Mouse (Mus musculus): Measurements from ENCODE around the gene Tap1. TPM values are rescaled to one million over a fixed set of nuclear protein-coding genes. Genes with fewer than 3 reads are reported as not detected.

Gene Tap1
- total and polyA plus RNA-seq, 3 experiments, result 30.7 to 46.6 TPM; not detected in 1

GRCm38 (mm10) chr17:34202760-34203442 lies 15.5 kb downstream of the Tap1 start:
- peaks cover 26% of the 10 kb centered on the region for H3K79me2 ChIP-seq (ENCODE audit: control insufficient read depth, insufficient read depth, low read length, poor library complexity)
- H3K9ac ChIP-seq (ENCODE audit: control insufficient read depth, low read depth, low read length, poor library complexity, severe bottlenecking), result no peak overlapping the region
- peaks cover 0 to 12% of the 10 kb centered on the region in 2 experiments; a peak in 2 of 4 replicates for H3K36me3 ChIP-seq (ENCODE audit: control insufficient read depth in 1 of 2, insufficient read depth in 2 of 2, low read length in 2 of 2)
- DNase-seq (ENCODE audit: low read depth, low spot score), result no peak
- H3K9me3 ChIP-seq (replicated peaks; ENCODE audit: insufficient read depth, low read length), result no peaks in the 10 kb centered on the region
- H3K4me1 ChIP-seq (ENCODE audit: control insufficient read depth in 1 of 2, insufficient read depth in 2 of 2, low read length in 2 of 2), result peaks cover 7 to 21% of the 10 kb centered on the region in 2 experiments
- no peaks in the 10 kb centered on the region for H3K27me3 ChIP-seq (ENCODE audit: control insufficient read depth in 1 of 2, insufficient read depth in 2 of 2, low read length in 2 of 2)
- TF ChIP-seq MEF2A (IDR thresholded peaks at IDR 0.05; ENCODE audit: extremely low read depth, insufficient replicate concordance, low read depth, low read length, poor library complexity, severe bottlenecking) (no peak), UBTF (IDR thresholded peaks at IDR 0.05; ENCODE audit: borderline replicate concordance, insufficient read depth, low read depth, low read length) (no peak), E2F4 (IDR thresholded peaks at IDR 0.05; ENCODE audit: borderline replicate concordance, low read depth, low read length) (no peak), CHD2 (IDR thresholded peaks at IDR 0.05; ENCODE audit: low read length) (no peak), SIN3A (IDR thresholded peaks at IDR 0.05; ENCODE audit: low read length) (no peak), CHD1 (IDR thresholded peaks at IDR 0.05; ENCODE audit: low read depth, low read length) (no peak), MYB (IDR thresholded peaks at IDR 0.05; ENCODE audit: low read depth, low read length) (no peak), TCF12 (IDR thresholded peaks at IDR 0.05; ENCODE audit: low read depth, low read length) (no peak), ETS1 (IDR thresholded peaks at IDR 0.05; ENCODE audit: low read depth, low read length) (no peak), POLR2AphosphoS5 (IDR thresholded peaks at IDR 0.05; ENCODE audit: borderline replicate concordance, low read depth, low read length) (no peak), USF2 (IDR thresholded peaks at IDR 0.05; ENCODE audit: borderline replicate concordance in 1 of 2, insufficient read depth in 1 of 2, low read depth in 1 of 2, low read length in 2 of 2) (no peak), NRF1 (IDR thresholded peaks at IDR 0.05; ENCODE audit: insufficient read depth, low read depth, low read length, poor library complexity, severe bottlenecking) (no peak), ELF1 (IDR thresholded peaks at IDR 0.05; ENCODE audit: low read depth, low read length) (no peak), MAZ (IDR thresholded peaks at IDR 0.05; ENCODE audit: low read depth, low read length) (no peak), JUND (IDR thresholded peaks at IDR 0.05; ENCODE audit: low read depth, low read length) (no peak), ZKSCAN1 (IDR thresholded peaks at IDR 0.05; ENCODE audit: low read depth, low read length) (no peak)
- H3K27ac ChIP-seq (ENCODE audit: control insufficient read depth, low read depth, low read length), result no peak overlapping the region
- no peak overlapping the region for H3K4me3 ChIP-seq (ENCODE audit: control insufficient read depth in 1 of 2, insufficient read depth in 1 of 2, low read depth in 2 of 2, low read length in 2 of 2)

DNA sequence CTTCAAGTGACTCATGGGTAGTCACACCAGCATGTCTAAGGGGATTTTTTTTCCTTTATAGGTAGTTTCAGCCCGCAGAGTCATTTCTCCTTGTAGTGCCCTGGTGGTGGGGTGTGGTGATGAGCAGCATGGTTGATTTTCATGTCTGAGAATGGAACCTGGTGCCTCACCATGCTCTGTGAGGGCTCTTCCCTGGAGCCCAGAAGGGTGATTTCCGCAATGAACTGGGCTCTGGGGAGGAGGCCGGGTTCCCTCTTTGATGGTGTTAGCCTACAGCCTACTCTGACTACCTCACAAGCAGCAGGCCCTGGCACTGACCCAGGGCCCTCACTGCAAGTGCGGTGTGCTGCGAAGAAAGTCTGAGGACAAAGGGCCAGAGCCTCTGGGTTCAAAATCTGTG lies 16.1 kb downstream of the Tap1 start, which contains the start of gene Tap2:
Gene Tap2 (plus strand): TSS at position 84 of the 400 bp plus-strand sequence.
- H3K9ac ChIP-seq (ENCODE audit: control insufficient read depth, low read depth, low read length, poor library complexity, severe bottlenecking), result peak within 1 kb of the TSS; percentile 96

More for the DNA sequence above, 16.1 kb downstream of the Tap1 start, which contains the start of gene Tap2:
- DNase-seq (ENCODE audit: low read depth, low spot score), result peak; percentile 62
- Histone ChIP-seq H3K79me2 (ENCODE audit: control insufficient read depth, insufficient read depth, low read length, poor library complexity) (peaks cover 21% of the 10 kb centered on the region), H3K36me3 (ENCODE audit: control insufficient read depth in 1 of 2, insufficient read depth in 2 of 2, low read length in 2 of 2) (peaks cover 0 to 12% of the 10 kb centered on the region in 2 experiments; a peak in 2 of 4 replicates), H3K27ac (ENCODE audit: control insufficient read depth, low read depth, low read length) (peak within 1 kb of the TSS; percentile 67), H3K4me3 (ENCODE audit: control insufficient read depth in 1 of 2, insufficient read depth in 1 of 2, low read depth in 2 of 2, low read length in 2 of 2) (peak within 1 kb of the TSS; percentile 65 to 97), H3K9me3 (replicated peaks; ENCODE audit: insufficient read depth, low read length) (no peaks in the 10 kb centered on the region), H3K27me3 (ENCODE audit: control insufficient read depth in 1 of 2, insufficient read depth in 2 of 2, low read length in 2 of 2) (no peaks in the 10 kb centered on the region), H3K4me1 (ENCODE audit: control insufficient read depth in 1 of 2, insufficient read depth in 2 of 2, low read length in 2 of 2) (peaks cover 7 to 21% of the 10 kb centered on the region in 2 experiments)
- TF ChIP-seq POLR2AphosphoS5 (IDR thresholded peaks at IDR 0.05; ENCODE audit: borderline replicate concordance, low read depth, low read length), result no peak
- TF ChIP-seq SIN3A (IDR thresholded peaks at IDR 0.05; ENCODE audit: low read length), result no peak
- no peak for TF ChIP-seq BHLHE40 (IDR thresholded peaks at IDR 0.05; ENCODE audit: borderline replicate concordance, low read depth, low read length)
- no peak for TF ChIP-seq MYB (IDR thresholded peaks at IDR 0.05; ENCODE audit: low read depth, low read length)
- TF ChIP-seq ZKSCAN1 (IDR thresholded peaks at IDR 0.05; ENCODE audit: low read depth, low read length), result no peak
- TF ChIP-seq HCFC1 (IDR thresholded peaks at IDR 0.05; ENCODE audit: low read depth, low read length), result no peak
- TF ChIP-seq ZC3H11A (IDR thresholded peaks at IDR 0.05; ENCODE audit: low read depth, low read length), result no peak
- TF ChIP-seq RCOR1 (IDR thresholded peaks at IDR 0.05; ENCODE audit: low read depth, low read length), result no peak
- TF ChIP-seq TAL1 (IDR thresholded peaks at IDR 0.05; ENCODE audit: low read length), result no peak
- no peak for TF ChIP-seq USF1 (IDR thresholded peaks at IDR 0.05; ENCODE audit: low read depth, low read length)
- TF ChIP-seq MAFK (IDR thresholded peaks at IDR 0.05; ENCODE audit: borderline replicate concordance, low read depth, low read length), result no peak
- TF ChIP-seq SMC3 (IDR thresholded peaks at IDR 0.05; ENCODE audit: low read depth, low read length), result no peak
- no peak for TF ChIP-seq CHD2 (IDR thresholded peaks at IDR 0.05; ENCODE audit: low read length)
- TF ChIP-seq MAZ (IDR thresholded peaks at IDR 0.05; ENCODE audit: low read depth, low read length), result no peak
